Mouse (Mus musculus) myocyte (in vitro differentiated cells): ENCODE data around the gene Zfp709. TPM values are rescaled to one million over a fixed set of nuclear protein-coding genes. Genes with fewer than 3 reads are reported as not detected.
"Not testable (repeated sequence)": the region's sequence is repeated elsewhere in the genome, so short reads cannot be mapped to it uniquely, and the experiment has no call there.

Experiments used
- H3K27me3 ChIP-seq: one replicate; pipeline ENCODE4 v1.6.1; 2011; ENCODE audit not compliant: control insufficient read depth, insufficient read depth, insufficient read length
- H3K36me3 ChIP-seq: one replicate; pipeline ENCODE4 v1.6.1; 2011; ENCODE audit not compliant: control insufficient read depth, insufficient read depth
- H3K4me2 ChIP-seq: one replicate; pipeline ENCODE4 v1.6.1; 2011; ENCODE audit warnings: low read depth, control low read depth
- H3K4me3 ChIP-seq: one replicate; pipeline ENCODE4 v1.5.1; 2011; ENCODE audit warnings: mild to moderate bottlenecking, control low read depth, moderate library complexity
- H3K79me2 ChIP-seq: one replicate; pipeline ENCODE4 v1.6.1; 2011; ENCODE audit not compliant: control insufficient read depth, insufficient read depth
- H3ac ChIP-seq: one replicate; pipeline ENCODE4 v1.6.1; 2011; ENCODE audit not compliant: control insufficient read depth, insufficient read length
- CEBPB ChIP-seq: IDR thresholded peaks from 2 replicates; pipeline ENCODE4 v1.6.1; 2011; ENCODE audit warnings: mild to moderate bottlenecking, moderate library complexity; ENCODE audit not compliant: poor library complexity, insufficient read depth, severe bottlenecking
- E2F4 ChIP-seq: IDR thresholded peaks from one replicate; pipeline ENCODE4 v1.6.1; 2011; ENCODE audit warnings: mild to moderate bottlenecking, control low read depth, moderate library complexity; ENCODE audit not compliant: insufficient read depth
- MAX ChIP-seq: IDR thresholded peaks from one replicate; pipeline ENCODE4 v1.6.1; 2011; ENCODE audit warnings: low read depth, mild to moderate bottlenecking, control low read depth
- MYOD1 ChIP-seq, 3 experiments: IDR thresholded peaks; one replicate each; pipeline ENCODE4 v1.6.1; 2011; ENCODE audit warnings: control low read depth in 2 of 3, low read depth in 2 of 3, mild to moderate bottlenecking in 2 of 3, moderate library complexity in 1 of 3; ENCODE audit not compliant: insufficient read length in 2 of 3, control insufficient read depth in 1 of 3
- MYOG ChIP-seq, 3 experiments: IDR thresholded peaks; one replicate each; pipeline ENCODE4 v1.6.1; 2011; ENCODE audit warnings: control low read depth in 2 of 3, low read depth in 2 of 3, mild to moderate bottlenecking in 2 of 3; ENCODE audit not compliant: insufficient read length in 2 of 3, control insufficient read depth in 1 of 3, insufficient read depth in 1 of 3
- POLR2A ChIP-seq: IDR thresholded peaks from one replicate; pipeline ENCODE4 v1.6.1; 2011; ENCODE audit warnings: low read depth, mild to moderate bottlenecking, control low read depth, moderate library complexity; ENCODE audit not compliant: insufficient read length
- POLR2AphosphoS2 ChIP-seq: IDR thresholded peaks from one replicate; pipeline ENCODE4 v1.6.1; 2011; ENCODE audit warnings: low read depth, control low read depth; ENCODE audit not compliant: insufficient read length
- REST ChIP-seq: IDR thresholded peaks from one replicate; pipeline ENCODE4 v1.6.1; 2011; ENCODE audit warnings: mild to moderate bottlenecking, control low read depth, moderate library complexity; ENCODE audit not compliant: insufficient read depth, insufficient read length
- SRF ChIP-seq: IDR thresholded peaks from one replicate; pipeline ENCODE4 v1.6.1; 2011; ENCODE audit warnings: low read depth; ENCODE audit not compliant: control insufficient read depth, insufficient read length
- TCF3 ChIP-seq: IDR thresholded peaks from one replicate; pipeline ENCODE4 v1.6.1; 2011; ENCODE audit warnings: low read depth, control low read depth; ENCODE audit not compliant: insufficient read length
- USF1 ChIP-seq: IDR thresholded peaks from one replicate; pipeline ENCODE4 v1.6.1; 2011; ENCODE audit warnings: low read depth, mild to moderate bottlenecking, control low read depth, moderate library complexity
- polyA plus RNA-seq: library from polyadenylated mRNA; unstranded; fragments of >200 nt; fragmentation: generic; extraction: Trizol; gene quantifications from one replicate; pipeline ENCODE4 v1.2.1, GENCODE M21; 2012; ENCODE audit warnings: missing spikeins

The Zfp709 gene
- polyA plus RNA-seq, 1 experiment: 0.31 TPM

- not testable (repeated sequence) for H3ac ChIP-seq, H3K79me2 ChIP-seq, H3K4me2 ChIP-seq, H3K27me3 ChIP-seq, H3K36me3 ChIP-seq, H3K4me3 ChIP-seq
These were observed 19.8 kb upstream of the Zfp709 start for GRCm38 (mm10) chr8:71862038-71862437.

GRCm38 (mm10) chr8:71900666-71901065, 18.8 kb downstream of the Zfp709 start:
- H3K4me2 ChIP-seq, H3K79me2 ChIP-seq, H3K27me3 ChIP-seq, H3K36me3 ChIP-seq, H3K4me3 ChIP-seq, H3ac ChIP-seq: not testable (repeated sequence)

- H3K4me3 ChIP-seq, H3K36me3 ChIP-seq, H3ac ChIP-seq, H3K79me2 ChIP-seq, H3K4me2 ChIP-seq, H3K27me3 ChIP-seq: not testable (repeated sequence)
These were observed 21.3 kb downstream of the Zfp709 start for GRCm38 (mm10) chr8:71903084-71903483.

GRCm38 (mm10) chr8:71906809-71907208, 25.0 kb downstream of the Zfp709 start:
- TF ChIP-seq POLR2AphosphoS2: no peak
- TF ChIP-seq USF1: no peak
- TF ChIP-seq E2F4: no peak
- no peak for TF ChIP-seq POLR2A
- no peak for TF ChIP-seq REST
- TF ChIP-seq MAX: no peak
- no peak for TF ChIP-seq TCF3
- TF ChIP-seq CEBPB: no peak

GRCm38 (mm10) chr8:71907798-71908257, 26.0 kb downstream of the Zfp709 start:
- Histone ChIP-seq H3K4me2 (peak overlapping the region; percentile 51), H3K79me2 (no peaks in the 10 kb centered on the region), H3ac (no peak overlapping the region), H3K27me3 (no peaks in the 10 kb centered on the region), H3K4me3 (peak overlapping the region; percentile 54), H3K36me3 (no peaks in the 10 kb centered on the region)
- no peak for TF ChIP-seq TCF3
- TF ChIP-seq REST: no peak
- TF ChIP-seq E2F4: no peak
- no peak for TF ChIP-seq USF1
- no peak for TF ChIP-seq POLR2AphosphoS2
- TF ChIP-seq SRF: no peak
- TF ChIP-seq MAX: no peak
- TF ChIP-seq CEBPB: no peak
- TF ChIP-seq MYOD1 (IDR thresholded peaks at IDR 0.05; ENCODE audit: control insufficient read depth in 1 of 3, insufficient read length in 2 of 3, low read depth in 2 of 3): no peak
- no peak for TF ChIP-seq MYOG (IDR thresholded peaks at IDR 0.05; ENCODE audit: control insufficient read depth in 1 of 3, insufficient read depth in 1 of 3, insufficient read length in 2 of 3, low read depth in 2 of 3)

More at GRCm38 (mm10) chr8:71906809-71907208, 25.0 kb downstream of the Zfp709 start:
- no peak overlapping the region for H3ac ChIP-seq
- H3K79me2 ChIP-seq: no peaks in the 10 kb centered on the region
- H3K4me2 ChIP-seq: no peak overlapping the region
- no peaks in the 10 kb centered on the region for H3K27me3 ChIP-seq
- H3K36me3 ChIP-seq: no peaks in the 10 kb centered on the region
- H3K4me3 ChIP-seq: no peak overlapping the region

- H3ac ChIP-seq: no peak within 1 kb of the TSS
- peak; percentile 20 for TF ChIP-seq POLR2AphosphoS2
- peak; percentile 61 for TF ChIP-seq POLR2A
- peak in 2 of 3 experiments; percentile 72 to 73 for TF ChIP-seq MYOG (IDR thresholded peaks at IDR 0.05; ENCODE audit: control insufficient read depth in 1 of 3, insufficient read depth in 1 of 3, insufficient read length in 2 of 3, low read depth in 2 of 3)
- TF ChIP-seq E2F4: no peak
- TF ChIP-seq MYOD1 (IDR thresholded peaks at IDR 0.05; ENCODE audit: control insufficient read depth in 1 of 3, insufficient read length in 2 of 3, low read depth in 2 of 3): peak in 2 of 3 experiments; percentile 29 to 53
- no peak for TF ChIP-seq TCF3
- TF ChIP-seq CEBPB: no peak
- H3K27me3 ChIP-seq: no peaks in the 10 kb centered on the region
- no peaks in the 10 kb centered on the region for H3K36me3 ChIP-seq
- peak within 1 kb of the TSS; percentile 54 for H3K4me3 ChIP-seq
- H3K4me2 ChIP-seq: peak within 1 kb of the TSS; percentile 74
- no peaks in the 10 kb centered on the region for H3K79me2 ChIP-seq
These were observed 26.8 kb downstream of the Zfp709 start, which contains the start of the genes Zfp882 and Zfp617 for GRCm38 (mm10) chr8:71908309-71909261. Zfp882 (plus strand) TSS chr8:71908608. Zfp617 (plus strand) TSS chr8:71908635.
